Mouse (Mus musculus) induced T-regulatory cell, adult 2 months (primary cell): ENCODE results near the gene Map2.

Experiments used
- DNase-seq: peaks from one replicate; pipeline ENCODE4 v3.0.0-alpha.2; 2012; ENCODE audit warnings: low read depth

The Map2 gene

DNA sequence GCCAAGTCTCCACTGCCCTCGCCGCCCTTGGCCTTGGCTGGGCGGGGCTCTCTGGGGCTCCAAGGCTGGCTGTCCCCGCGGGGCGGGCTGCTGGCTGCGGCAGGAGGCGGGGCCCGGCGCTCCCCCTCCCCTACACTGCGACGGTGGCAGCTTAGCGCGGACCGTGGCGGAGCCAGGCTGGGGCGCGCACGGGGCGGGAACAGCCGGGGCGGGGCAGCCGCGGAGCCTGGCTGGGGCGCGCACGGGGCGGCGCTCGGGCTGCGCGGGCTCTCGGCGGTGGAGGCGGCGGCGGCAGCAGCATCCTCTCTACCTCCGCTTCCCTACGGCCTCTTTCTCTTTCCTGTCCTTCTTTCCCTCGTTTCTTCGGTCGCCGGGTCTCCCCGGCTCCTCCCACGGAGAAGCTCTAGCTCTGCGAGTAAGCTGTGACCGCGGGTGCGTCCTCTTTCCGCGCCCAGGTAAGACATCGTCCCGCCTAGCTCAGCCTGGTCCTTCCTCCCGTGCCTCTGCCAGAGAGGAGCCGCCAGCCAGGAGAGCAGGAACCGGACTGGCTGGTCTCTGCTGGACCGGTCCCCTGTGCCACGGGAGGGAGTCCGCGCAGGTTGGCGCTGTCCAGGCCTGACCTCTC, at the start of gene Map2:
Gene Map2, plus strand, starts transcription at position 233 of the 625 bp plus-strand sequence.
- peak; percentile 49 for DNase-seq

DNA sequence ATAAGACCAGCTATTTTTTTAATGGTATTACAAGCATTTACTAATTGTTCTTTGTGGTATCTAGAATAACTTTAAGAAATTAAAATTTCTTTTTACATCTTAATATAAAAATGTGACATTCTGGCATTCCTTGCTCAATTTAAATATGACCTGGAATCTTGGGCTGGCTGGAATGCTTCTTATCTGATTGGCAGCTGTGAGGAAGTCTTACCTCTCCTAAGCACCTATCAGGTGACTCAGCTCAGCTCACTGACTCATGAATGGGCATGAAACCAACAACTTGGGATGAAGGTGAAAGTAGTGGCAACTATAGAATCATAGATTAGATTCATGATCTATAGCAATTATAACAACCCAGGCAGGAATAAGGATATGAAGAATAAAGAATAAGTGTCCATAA, 42.1 kb upstream of the Map2 start:
- no peak for DNase-seq

DNA sequence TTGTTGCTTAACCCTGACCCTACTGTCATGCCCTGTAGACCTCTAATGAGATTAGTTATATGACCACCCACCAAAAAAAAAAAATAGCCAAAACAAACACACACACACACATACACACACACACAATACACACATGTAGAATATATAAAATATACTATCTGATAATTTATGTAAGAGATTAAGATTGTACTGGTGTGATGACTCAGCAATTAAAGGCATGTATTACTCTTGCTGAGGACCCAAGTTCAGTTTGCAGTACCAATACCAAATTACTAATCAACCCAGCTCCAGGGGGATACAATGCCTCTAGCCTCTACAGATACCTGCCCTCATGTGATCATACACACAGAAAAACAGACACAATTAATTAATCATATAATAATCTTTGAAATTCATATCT, 39.7 kb upstream of the Map2 start:
- DNase-seq = no peak

DNA sequence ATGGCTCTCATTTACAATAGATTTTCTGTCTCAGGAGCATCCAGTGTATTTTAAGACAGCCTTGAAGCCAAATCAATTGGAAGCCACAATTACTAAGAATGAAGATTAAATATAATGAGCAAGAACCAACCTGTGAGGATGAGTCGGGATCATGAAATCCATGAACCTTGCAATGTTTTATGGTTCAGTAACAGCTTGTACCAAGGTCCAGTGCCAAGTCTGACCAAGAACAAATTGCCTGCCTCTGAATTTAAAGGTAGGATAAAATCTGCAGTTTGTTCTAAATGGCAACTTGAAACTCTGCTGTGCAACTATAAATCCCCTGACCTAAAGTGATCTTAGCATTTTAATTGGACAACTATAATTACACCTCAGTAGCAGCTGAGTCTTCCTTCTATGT, 34.4 kb upstream of the Map2 start:
- DNase-seq = no peak

DNA sequence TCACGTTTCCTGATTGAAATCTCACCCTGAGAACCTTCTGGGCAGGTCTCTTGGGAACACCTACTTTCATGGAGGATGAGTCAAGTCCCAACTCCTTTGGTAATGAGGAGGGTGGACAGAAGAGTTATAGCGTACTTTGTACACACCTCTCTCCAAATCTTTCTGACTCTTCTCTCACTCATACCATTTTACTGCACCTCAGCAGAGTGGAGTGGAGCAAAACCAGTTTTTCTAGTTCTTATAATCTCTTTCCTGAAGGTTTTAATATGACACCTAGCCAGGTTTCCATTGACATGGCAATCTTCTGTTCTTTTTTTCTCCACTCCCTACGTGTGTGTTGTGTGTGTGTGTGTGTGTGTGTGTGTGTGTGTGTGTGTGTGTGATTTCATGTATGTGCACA, 29.9 kb upstream of the Map2 start:
- no peak for DNase-seq

DNA sequence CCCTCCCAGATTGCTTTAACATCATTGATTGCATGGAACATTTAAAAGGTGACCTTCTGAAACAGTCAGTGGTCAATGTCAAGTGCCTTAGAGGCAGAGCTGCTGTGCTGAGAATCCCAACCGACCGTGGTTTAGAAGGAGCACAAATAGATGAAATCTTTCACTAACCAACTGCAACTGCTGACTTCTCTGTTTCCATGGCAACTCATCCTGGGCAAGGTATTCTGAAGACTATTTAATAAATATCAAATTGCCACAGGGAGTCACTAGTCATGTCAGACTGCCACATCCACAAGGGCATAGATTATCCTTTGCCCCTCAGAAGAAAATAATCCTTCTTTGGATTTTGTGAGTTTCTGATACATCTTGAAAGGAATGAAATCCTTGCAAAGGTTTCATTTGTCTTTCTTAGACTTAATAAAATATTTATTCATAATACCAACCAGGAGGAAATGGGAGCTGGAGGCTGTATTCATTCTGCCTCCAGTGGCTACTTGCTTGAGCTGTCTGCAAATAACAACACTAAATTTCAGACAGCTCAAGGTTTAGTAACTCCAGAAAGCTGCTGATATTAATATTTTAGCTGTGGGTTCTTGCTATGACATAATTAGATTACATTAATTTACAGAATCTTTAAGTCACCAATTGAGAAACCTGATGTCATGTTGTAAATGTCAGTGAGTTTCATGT, 26.1 kb upstream of the Map2 start:
- no peak for DNase-seq

DNA sequence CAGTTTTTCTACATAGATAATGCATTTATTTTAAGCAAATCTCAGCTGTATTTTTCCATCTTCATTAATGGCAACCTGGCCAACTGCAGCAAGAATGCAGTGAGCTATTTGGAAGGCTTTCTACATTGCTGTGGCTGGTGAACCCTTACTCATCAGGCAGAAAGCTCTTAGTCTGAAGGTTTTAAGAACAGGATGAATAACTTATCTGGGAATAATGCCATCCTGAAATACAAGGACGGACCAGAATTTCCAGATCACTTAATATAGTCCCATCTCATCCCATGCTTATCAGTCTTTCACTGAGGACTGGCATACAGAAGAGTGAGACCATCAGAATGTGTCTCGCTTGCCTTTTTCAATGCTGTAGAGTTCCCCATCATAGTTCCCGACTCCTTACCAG, 24.3 kb upstream of the Map2 start:
- DNase-seq = no peak

DNA sequence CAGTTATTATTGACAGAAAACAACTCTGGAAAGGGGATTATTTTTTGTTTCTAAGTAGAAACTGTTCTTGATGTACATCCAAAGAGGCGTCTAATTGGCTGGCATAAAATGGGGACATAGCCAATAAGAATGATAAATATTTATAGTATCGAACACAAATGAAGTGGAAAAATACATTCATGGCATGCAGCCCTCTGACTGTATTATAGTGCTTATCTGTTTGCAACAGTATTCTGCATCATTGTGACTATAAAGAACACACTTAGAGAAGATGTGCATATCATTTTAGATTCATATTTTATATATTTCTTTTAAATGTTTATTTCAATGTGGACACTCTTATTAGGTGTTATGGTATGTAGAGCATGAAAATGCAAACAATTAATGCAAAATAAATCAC, 17.9 kb upstream of the Map2 start:
- DNase-seq = no peak

DNA sequence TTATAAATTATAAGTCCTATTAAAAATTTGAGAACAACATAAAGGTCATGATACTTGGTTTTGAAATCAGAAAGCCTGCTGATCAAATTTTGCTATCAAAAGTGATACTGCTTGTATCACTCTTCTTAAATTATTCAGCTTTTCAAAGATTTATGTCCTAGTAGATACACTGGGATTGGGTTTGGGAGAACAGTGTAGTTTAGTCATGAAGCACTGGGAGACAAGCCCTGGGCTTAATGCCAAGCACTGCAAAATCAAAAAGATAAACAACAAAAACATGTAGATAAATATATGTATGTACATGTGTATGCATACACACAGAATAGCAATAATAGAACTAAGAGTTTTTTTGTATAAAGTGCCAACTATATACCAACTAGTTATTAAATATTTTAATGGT, 17.5 kb upstream of the Map2 start:
- DNase-seq = no peak

DNA sequence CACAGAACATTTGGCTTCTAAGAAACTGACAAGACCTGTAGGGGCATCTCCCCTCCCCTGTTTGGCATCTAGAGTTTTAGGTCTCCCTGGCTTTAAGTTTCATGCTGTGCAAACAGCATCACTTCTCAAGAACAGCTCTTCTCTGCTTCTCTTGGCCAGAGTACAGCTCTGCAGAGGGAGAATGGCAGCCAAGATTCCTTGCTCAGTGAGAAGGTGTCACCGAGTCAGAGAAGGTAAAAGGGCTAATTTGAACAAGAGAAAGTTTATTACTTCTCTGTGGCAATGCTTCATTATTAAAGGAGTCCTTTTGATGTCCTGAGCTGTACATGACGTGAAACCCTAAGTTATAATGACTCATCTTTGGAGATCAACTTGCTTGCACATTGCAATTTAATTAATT, 10.4 kb upstream of the Map2 start:
- no peak for DNase-seq

DNA sequence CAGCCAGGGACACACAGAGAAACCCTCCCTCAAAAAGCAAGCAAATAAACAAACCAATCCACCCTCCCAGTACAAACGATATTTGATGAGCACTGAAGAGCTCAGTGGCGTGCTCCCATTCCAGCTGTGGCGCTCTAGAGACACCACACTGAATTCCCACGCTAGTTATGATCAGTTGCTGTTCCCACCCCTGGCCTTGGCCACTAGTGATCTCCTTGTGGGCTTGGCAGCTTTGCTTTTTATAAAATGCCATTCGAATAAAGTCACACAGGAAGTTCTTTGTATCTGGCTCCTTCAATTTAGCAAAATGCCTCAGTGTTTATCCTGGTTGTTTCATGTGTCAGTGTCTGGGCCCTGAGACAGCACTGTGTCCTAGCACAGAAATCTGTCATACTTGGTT, 6.4 kb upstream of the Map2 start:
- DNase-seq = no peak

DNA sequence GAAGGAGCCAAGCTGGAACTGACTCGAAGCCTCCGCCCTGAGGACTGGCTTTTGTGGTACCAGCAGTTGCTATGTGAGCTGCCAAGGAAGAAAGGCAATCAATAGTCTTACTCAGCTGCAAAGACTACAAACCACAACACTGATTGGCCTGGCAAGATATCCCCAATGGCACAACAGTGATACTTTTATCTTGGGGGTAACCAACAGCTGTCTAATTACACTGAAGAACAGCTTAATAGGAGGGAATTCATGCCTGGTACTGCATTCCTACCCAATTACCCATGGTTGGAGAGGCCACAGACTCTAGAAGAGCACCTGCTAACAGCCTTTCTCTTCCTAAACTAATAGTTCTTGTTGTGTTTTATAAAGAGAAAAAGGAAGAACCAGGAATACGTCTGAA, 2.9 kb upstream of the Map2 start:
- DNase-seq = no peak

DNA sequence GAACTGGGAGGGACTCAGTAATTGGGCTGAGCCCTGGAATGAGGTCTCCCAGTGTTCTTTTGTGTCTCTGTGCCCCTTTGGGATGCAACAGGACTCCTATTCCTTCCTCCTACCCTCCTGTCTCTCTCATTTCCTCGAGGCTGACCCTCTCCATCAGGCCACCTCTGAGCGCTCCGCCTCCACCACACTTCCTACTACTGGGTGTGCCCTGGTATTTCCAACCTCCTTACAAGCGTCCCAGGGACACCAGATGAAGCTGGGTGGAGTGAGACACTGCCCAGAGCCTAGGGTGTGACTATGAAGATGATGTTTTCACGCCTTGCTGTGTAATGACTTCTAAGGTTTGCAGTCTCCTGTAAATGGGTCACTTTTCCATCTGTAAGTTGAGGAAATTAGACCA, 1.4 kb upstream of the Map2 start:
- DNase-seq = no peak

DNA sequence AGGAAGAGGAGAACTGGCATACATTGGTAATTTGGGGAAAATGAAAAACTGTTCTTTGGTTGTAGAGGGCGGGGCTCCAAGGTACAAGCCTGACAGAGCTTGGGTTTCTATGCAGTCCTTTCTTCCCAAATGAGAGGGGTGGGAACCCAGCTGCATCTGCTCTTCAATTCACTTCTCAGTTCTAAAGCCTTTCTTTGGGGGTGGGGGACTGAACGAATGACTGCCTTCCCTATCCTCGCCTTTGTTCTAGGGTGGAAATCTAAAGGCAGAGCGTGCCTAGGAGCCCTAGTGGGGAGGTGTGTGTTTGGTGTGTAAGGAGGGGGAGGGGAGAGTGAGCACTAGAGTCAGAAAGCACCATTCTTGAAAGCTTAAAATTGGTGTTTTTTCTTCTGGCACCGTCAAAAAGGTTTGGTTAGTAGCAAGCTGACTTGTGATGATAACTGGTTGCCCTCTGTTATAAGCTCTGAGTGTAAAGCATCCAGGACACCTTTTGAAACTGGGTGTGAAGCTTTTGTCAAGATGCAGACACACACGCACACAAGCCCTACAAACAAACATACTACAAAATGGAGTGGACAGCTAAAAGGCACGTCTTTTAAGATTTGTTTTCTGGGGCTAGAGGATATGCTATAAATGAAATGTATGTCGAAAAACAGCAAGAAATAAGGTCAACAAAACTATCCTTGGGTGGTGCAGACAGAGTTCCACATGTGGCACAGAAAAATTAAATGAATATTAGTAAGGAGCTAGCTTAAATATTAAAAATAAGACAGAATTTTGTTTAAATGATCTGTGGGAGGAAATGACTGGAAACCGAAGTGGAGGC, 1.2 kb downstream of the Map2 start:
- no peak for DNase-seq

DNA sequence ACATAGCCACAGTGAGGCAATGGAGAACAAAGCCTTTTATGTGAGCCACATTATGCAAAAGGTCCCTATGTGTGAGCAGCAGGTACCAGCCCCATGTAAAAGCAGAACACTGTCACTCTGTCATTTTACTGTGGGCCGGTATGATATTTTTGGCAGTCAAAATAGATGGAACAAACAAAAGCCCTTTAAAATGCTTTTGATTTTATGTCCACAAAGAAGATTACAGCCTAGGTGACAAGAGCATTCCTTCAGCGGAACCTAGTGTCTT, 1.7 kb downstream of the Map2 start:
- DNase-seq = no peak

DNA sequence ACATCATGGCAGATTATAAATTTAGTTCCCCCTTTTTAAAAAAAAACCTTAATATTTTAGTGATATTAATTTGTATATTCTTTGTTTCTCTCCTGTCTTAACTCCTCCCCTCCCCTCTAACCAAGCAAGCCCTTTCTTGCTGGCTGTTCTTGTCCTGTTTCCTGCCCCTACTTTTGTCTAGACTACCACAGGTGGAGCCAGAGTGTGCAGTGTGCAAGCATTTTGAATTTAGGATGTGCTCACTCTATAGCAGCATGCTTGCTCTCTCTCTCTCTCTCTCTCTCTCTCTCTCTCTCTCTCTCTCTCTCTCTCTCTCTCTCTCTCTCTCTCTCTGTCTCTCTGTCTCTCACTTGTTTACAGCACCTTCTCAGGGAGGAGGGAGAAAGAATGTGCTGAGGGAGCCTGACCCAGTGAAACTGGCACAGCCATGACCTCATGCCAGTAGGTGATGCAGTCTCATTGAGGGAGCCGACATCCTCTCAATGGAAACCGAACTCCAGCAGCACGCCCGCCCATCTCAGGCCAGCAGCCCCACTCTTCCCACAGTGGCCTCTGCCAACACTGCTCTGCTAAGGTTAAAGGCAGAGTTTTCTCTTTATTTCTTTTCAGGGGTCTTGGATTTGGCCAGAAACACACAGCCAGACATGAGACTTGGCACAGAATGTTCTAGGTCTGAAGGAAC, 2.6 kb downstream of the Map2 start:
- no peak for DNase-seq

DNA sequence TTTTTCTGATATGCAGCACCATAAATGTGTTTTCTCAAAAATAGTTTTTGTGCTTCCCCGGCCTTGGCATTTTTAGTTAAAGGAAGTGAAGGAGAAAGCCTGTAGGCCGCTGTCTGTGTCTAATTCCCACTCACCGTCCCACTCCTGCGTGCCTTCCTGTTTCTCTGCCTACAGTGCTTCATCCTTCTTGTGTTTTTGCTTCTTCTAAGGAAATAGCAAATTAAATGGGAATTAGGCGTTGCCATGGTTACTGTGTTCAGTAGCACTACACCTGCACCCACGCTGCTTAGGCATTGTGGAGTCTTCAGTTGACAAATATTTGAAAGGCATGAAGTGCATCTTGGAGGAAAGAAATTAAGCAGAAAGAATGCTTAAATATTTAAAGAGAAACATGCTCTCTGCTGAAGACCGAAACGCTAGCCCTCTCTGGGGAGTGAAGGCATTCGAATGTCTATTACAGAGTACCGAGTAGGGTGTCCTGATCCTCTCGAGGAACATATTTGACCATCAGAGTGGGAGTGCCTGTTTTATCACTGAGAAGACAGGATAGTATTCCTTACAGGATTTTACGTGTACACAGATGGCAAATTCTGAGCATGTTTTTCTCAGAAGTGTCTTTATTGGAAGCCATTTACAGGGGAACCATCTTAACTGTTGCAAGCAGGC, 12.1 kb downstream of the Map2 start:
- no peak for DNase-seq

DNA sequence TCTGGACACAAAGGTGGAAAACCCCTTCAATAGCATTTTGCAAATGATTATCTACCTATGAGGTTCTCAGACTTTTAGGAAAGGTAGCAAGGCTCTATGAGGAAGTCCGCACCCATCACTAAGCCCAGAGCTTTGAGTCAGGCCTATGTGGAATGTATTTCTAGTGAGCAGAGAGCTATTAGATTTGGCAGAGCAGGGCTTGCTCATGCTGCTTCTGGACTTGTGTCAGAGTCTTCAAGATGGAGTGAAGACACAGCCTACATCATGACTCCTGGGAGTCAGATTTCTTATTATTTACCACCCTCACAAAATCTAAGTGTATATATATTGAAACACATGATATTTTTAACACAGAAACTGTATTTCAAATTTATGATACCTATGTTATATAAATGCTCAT, 17.3 kb downstream of the Map2 start:
- no peak for DNase-seq

DNA sequence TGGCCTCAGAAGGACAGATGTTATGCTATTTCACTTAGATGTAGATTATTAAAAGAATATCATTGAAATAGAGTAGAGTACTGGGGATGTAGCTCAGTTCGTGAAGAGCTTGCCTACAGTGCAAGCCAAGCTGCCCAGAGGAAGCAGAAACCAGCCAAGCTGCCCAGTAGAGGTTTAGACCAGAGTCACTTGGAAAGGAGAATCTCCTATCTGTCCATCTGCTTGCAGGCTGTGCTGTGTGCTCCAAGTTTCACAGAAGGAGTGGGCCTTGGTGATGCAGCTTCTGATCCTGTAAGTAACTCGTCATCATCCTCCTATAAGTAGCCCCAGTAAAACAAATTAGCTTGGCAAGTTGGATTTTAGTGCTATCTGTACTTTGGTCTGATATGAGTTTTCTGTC, 17.8 kb downstream of the Map2 start:
- DNase-seq = no peak

DNA sequence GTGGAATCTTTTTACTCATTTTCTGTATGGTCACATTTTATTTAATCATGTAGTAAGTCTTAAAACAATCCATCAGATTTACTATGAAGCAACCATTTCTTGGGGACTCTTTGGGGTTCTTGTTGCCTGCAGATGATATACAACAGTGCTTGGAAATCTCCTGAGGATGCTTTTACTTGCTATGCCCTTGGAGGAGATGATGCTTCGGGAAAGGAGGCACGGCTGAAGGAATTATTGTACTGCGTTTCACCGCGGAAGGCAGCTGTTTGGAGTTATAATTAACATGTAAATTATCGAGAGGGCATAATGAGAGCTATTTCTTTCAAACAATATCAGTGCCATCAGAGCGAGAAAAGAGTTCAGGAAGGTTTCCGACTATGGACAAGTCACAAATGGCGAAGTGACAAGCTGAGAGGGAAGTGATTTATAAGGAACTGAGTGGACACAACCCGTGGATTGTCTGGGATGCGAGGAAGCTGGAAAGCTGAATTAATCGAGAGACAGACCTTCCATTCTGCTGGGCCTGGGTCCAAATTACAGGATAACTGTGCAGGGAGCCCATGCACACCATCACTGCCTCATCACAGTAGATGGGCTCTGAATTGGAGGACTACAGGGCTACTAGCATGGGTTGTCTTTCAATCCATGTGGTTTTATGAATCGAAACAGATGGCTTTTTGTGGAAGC, 20.1 kb downstream of the Map2 start:
- no peak for DNase-seq

DNA sequence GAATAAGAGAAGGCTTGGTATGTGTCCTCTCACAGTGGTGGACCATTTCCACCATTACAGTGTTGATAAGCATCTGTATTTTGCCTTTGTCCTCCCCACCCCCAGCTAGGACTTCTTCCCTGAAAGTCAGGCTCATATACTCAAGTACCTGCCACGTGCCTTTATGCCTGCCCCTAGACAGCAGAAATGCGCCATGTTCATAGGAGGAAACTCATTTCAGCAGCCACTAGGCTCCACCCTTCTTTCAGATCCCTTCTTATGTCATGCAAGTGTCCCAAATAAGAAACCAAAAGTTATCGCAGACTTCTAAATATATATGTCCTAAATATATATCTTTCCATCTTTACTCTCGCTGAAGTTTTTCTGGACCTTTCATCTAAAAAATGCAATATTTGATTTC, 21.2 kb downstream of the Map2 start:
- DNase-seq = no peak

DNA sequence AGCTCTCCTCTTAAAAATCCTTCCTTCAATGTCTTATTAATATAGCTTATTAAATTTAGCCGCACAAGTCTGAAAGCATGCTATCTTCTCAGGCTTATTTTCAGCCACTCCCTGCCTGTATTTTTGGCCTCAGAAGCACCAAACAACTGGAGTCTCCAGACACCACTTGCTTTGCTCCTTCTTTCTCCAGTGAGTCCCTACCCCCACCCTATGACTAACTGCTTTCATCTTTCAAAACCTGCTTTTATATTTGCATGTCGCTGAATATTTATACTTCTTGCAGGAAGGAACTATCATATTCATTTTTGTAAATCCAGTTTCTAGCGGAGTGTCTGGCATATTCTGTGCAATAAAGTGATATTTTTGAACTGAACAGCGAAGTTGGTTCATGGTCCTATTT, 21.6 kb downstream of the Map2 start:
- no peak for DNase-seq
